Mouse (Mus musculus) right cerebral cortex, adult 18-20 months (tissue): ENCODE measurements around the gene Atg10.

Experiments
- DNase-seq: peaks from one replicate; pipeline ENCODE4 v3.0.0; 2022; ENCODE audit warnings: mixed read lengths

The Atg10 gene

GRCm38 (mm10) chr13:91171766-91172491 lies 51.8 kb downstream of the Atg10 start:
- DNase-seq, result no peak

DNA sequence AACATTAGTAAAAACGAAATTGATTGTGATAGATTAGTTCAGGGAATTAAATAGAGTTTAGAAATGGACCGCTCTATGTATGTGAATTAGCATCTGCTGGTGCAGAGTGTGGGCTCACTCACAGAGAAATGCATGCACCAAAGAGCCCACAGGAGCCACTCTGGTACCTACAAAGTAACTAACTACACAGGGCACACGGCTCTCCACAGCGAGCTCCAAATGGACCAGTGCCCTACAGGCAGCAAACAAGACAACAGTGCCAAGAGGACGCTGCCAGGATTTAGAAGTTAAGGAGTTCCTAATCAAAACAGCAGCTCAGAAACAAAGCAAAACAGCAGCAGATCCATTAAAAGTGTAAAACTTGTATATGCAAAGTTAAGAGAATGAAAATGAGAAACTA lies 52.6 kb downstream of the Atg10 start:
- DNase-seq, result no peak

GRCm38 (mm10) chr13:91169529-91170319 lies 54.0 kb downstream of the Atg10 start:
- no peak for DNase-seq

DNA sequence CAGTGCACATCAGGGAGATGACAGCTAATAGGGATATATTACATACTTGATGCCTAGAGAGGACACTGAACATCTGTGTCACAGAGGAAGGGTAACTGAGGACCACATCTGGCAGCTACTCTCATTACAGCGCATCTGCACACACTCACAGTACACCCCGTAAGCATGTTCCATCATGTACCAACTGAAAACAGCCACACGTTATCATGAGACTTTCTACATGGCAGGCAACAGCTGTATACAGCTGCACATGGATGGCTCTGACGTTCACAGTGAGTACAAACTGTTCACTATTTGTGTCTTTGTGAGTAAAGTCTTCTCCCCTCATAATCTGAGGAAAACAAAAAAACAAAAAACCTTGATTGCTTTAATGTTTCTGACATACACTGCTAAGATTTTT lies 55.3 kb downstream of the Atg10 start:
- DNase-seq, result no peak

- DNase-seq, result no peak
Measured at GRCm38 (mm10) chr13:91167561-91167960, 56.2 kb downstream of the Atg10 start.

DNA sequence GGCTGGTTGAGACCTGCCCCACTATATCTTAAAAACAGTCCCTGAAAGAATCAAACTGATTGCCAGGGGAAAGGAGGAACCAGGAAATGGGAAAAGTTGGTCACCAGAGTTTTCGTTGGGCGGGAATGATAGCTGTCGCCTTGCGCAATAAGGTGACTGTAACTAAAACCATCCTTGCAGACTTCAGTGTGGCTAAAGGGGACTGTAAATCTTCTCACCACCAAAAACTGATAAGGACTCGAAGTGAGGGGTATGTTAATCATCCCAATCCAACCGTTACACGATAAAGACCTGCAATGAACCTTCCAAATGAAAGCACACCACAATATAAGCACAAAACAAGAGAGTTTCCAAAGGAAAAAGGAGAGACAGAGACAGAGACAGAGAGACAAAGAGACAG lies 57.5 kb downstream of the Atg10 start:
- no peak for DNase-seq

DNA sequence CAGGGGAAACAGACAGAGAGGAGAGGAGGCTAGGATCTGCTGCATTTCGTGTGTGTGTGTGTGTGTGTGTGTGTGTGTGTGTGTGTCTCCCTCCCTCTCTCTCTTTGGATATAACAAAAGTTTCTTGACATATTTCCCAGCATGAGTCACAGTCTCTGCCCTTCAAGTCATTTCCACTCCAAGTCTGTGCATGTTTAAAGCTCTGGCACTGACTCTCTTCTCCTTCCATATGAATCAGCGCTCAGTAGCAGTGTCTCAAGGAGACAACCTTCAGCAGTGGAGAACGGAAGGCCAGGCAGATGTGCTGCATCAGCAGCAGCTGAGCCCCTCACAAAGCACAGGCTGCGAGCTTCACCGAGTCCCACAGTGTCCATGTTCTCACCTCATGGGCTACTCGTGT lies 58.6 kb downstream of the Atg10 start:
- DNase-seq, result peak; percentile 72

GRCm38 (mm10) chr13:91163292-91163691 lies 60.5 kb downstream of the Atg10 start:
- DNase-seq, result no peak

DNA sequence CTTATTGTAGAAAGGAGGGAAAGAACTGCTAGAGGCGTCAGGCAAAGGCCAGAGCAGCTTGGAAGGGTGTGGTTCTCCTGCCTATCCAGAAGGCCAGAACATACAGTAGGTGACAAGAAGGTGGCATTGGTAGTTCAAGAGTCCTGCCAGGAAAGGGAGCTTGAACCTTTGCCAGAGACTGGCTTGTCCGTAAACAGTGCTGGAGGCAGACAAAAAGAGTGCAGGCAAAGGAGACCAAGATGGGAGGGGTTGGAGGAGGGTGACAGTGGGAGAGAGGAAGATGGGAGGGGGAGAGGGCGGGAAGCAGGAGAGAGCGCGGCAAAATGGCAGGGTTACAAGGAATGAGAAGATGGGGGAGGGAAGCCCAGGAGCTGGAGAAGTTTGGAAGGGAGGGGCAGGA lies 61.3 kb downstream of the Atg10 start:
- no peak for DNase-seq

GRCm38 (mm10) chr13:91160616-91161015 lies 63.2 kb downstream of the Atg10 start:
- no peak for DNase-seq

GRCm38 (mm10) chr13:91159881-91160280 lies 63.9 kb downstream of the Atg10 start:
- no peak for DNase-seq

- DNase-seq, result no peak
Measured at GRCm38 (mm10) chr13:91157941-91158340, 65.8 kb downstream of the Atg10 start.

GRCm38 (mm10) chr13:91157429-91157828 lies 66.3 kb downstream of the Atg10 start:
- no peak for DNase-seq

DNA sequence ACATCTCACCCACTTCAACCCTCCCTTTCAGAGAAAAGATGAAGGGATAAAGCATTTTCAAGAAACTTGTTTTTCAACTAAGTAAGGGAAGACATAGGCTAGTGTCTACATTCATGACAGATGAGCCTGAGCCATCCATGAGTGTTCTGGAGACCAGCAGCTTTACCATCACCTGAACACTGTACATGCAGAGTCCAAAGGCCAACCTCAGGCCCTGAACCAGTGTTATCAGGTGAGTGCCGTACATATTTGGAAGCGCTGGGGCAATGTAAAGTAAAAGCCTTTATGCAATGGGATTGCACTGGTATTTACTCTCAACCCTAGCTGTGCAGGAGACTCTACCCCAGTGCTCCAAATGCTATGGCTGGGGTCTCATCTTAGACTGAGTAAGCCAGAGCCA lies 66.8 kb downstream of the Atg10 start:
- no peak for DNase-seq

GRCm38 (mm10) chr13:91156308-91156707 lies 67.5 kb downstream of the Atg10 start:
- no peak for DNase-seq

DNA sequence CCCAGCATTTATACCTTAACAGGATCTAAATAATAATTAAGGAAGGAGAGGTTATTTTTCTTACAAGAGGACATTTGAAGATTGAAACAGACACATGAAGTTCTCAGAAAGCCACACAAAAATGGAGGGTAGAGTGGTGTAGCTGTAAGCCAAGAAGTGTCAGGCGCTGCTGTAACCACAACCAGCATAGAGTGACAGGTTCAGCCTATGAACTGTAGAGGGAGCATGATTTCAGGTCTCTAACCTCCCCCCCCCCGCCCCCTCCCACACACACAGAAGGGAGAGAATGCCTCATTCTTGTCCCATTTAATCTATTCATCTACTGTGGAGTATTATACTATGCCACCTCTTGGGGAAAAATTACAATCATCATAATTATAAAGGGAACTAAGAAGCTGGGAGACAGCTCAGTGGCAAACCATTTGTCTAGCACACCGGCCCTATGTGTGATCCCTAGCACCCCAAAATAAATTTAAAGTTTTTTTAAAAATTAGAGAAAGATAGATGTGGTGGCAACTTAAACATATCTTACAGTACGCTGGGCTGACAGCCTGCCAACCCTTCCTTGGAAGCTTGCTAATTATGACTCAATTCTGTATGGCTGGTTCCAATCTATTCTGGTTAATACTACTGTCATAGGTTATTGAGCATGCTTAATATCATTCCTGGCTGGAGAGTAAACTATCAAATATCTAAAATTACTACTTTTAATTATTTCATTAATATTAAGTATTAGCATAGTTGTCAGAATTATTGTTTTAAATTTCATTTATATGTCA lies 68.2 kb downstream of the Atg10 start:
- DNase-seq, result no peak

DNA sequence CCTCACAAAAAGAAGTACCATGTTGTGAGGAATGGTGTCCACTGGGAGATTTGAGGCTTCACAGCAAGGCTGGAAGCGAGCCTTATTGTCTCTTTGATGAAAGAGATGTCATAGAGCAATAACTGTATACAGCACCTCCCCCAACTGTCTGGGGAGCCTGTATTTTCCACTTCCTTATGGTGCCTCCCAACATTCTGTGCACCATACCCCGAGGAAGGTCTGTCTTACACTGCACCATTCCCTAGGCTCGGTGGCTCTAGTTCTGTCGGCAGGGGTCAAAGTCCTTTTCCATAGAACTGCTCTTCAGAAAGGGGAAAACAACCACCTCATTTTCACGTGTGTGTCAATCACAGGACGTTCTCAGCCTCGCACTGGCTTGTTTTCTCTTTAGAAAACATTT lies 69.1 kb downstream of the Atg10 start:
- DNase-seq, result no peak

GRCm38 (mm10) chr13:91136337-91136736 lies 87.4 kb downstream of the Atg10 start:
- DNase-seq, result no peak

GRCm38 (mm10) chr13:91133334-91133890 lies 90.4 kb downstream of the Atg10 start:
- no peak for DNase-seq

DNA sequence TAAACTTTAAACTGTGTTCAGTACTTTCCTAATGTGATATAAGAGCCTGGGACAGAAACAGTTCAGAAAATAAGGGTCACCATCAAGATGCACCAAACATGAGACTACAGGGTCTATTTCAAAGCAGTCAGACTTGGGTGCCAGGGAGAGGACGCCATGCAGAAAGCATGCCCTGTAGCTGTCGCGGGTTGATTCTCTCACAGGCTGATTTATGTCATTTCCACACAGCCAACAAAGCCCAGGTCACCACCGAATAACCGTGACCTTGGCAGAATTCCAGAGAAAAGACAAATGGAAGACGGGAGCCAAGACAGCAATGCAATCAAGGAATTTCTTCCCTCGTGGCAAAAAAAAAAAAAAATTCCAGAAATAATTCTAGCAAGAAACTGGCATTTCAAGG lies 94.7 kb downstream of the Atg10 start:
- DNase-seq, result no peak

- peak; percentile 23 for DNase-seq
Measured at GRCm38 (mm10) chr13:91128581-91128980, 95.2 kb downstream of the Atg10 start.

GRCm38 (mm10) chr13:91118156-91118555 lies 105.6 kb downstream of the Atg10 start:
- DNase-seq, result no peak

DNA sequence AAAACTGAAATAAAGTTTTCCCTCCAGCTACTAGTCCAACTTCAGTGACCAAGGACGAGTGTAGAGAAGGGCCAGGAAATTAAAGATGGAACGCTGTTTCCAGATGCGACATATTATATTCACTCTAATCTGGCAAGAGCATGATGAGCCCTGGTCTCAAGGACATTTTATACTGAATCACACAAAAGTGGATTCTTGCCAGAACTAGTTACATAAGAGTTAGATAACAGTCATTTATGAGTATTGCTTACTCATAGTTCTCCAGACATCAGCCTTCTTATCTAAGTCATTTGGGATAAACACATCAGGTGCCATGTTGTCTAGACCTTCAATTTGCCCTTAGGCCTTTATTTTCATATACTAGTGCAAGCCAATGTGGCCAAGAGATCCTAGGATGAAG lies 108.9 kb downstream of the Atg10 start:
- no peak for DNase-seq
